Mouse (Mus musculus) kidney, embryonic 15.5 days (tissue): ENCODE data around the gene Pik3r5. TPM values are rescaled to one million over a fixed set of nuclear protein-coding genes. Genes with fewer than 3 reads are reported as not detected.

Experiments used
- ATAC-seq: fragments of 200-750 bp; cut with Nextera tagmentation; replicated peaks from 2 replicates; pipeline ENCODE4 v1.8.0; 2017; ENCODE audit warnings: moderate TSS enrichment; ENCODE audit not compliant: low FRiP score
- H3K27ac ChIP-seq: fragments of 300-500 bp; sonication (generic); 2 replicates; pipeline ENCODE4 v1.5.1; 2015; ENCODE audit warnings: mild to moderate bottlenecking, inconsistent platforms
- H3K27me3 ChIP-seq: fragments of 300-500 bp; sonication (generic); 2 replicates; pipeline ENCODE4 v1.6.1; 2015; ENCODE audit warnings: inconsistent platforms
- H3K36me3 ChIP-seq: fragments of 300-500 bp; sonication (generic); 2 replicates; pipeline ENCODE4 v1.6.1; 2015; ENCODE audit warnings: inconsistent platforms
- H3K4me1 ChIP-seq: fragments of 300-500 bp; sonication (generic); 2 replicates; pipeline ENCODE4 v1.6.1; 2015; ENCODE audit warnings: inconsistent platforms
- H3K4me2 ChIP-seq: fragments of 300-500 bp; sonication (generic); 2 replicates; pipeline ENCODE4 v1.6.1; 2015; ENCODE audit warnings: moderate library complexity, mild to moderate bottlenecking, inconsistent platforms
- H3K4me3 ChIP-seq: fragments of 300-500 bp; sonication (generic); replicated peaks from 2 replicates; pipeline ENCODE4 v1.5.1; 2015; ENCODE audit warnings: mild to moderate bottlenecking, inconsistent platforms
- H3K9ac ChIP-seq: fragments of 300-500 bp; sonication (generic); 2 replicates; pipeline ENCODE4 v1.6.1; 2015; ENCODE audit warnings: mild to moderate bottlenecking, inconsistent platforms
- H3K9me3 ChIP-seq: fragments of 300-500 bp; sonication (generic); replicated peaks from 2 replicates; pipeline ENCODE4 v1.6.1; 2016; ENCODE audit warnings: inconsistent platforms
- WGBS: fragments of 180-500 bp; shearing (Covaris S2); methylation state at CpG from one replicate; pipeline ENCODE4 v1.1.7; 2015; ENCODE audit warnings: mixed read lengths; 5-methylcytosine and 5-hydroxymethylcytosine counted together
- polyA plus RNA-seq: library from polyadenylated mRNA; unstranded; fragments of >200 nt; fragmentation: Nextera tagmentation; extraction: Ambion mirVana; gene quantifications from 2 replicates; pipeline ENCODE4 v1.2.1, GENCODE M21; 2015

Pik3r5 gene
- polyA plus RNA-seq, 1 experiment from 2014 or later, result 0.68 TPM

DNA sequence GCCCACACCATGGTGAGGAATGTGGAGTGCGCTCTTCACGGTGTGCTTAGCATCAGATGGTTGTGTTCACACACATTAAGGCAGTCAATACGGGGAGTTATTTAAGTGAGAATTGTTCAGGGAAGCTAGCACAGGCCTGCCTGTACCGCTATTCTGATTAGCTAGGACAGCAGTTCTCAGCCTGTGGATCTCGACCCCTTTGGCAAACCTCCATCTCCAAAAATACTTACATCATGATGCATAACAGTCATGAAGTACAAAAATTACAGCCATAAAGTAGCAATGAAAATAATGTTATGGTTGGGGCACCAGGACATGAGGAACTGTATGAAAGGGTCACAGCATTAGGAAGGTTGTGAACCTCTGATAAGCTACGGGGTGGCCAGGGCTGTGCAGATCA, 45.7 kb downstream of the Pik3r5 start:
- no peaks in the 10 kb centered on the region for H3K36me3 ChIP-seq
- no peaks in the 10 kb centered on the region for H3K27me3 ChIP-seq
- WGBS, result 84% methylated on average over 6 of the region's 6 CpGs
- no peaks in the 10 kb centered on the region for H3K9me3 ChIP-seq
- H3K9ac ChIP-seq, result no peak overlapping the region
- no peak for ATAC-seq
- H3K4me1 ChIP-seq, result no peaks in the 10 kb centered on the region
- no peak overlapping the region for H3K4me2 ChIP-seq
- H3K4me3 ChIP-seq, result no peak overlapping the region
- no peak overlapping the region for H3K27ac ChIP-seq

DNA sequence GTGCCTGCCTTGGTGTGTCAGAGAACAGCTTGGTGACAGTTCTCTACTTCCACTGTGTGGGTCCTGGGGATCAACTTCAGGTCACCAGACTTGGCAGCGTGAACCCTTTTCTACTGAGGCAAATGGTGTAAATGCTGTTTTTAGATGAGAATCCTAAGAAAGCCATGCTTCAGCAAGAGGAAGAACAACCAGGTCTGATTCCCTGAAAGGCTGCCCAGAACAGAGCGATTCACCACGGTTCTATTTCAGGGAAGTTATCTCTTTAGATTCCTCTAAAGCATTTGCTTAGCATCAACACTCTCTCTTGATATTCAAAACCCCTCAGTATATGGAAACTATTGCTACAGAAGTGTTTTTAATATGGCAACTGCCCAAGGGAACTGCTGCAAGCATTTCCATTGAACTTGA, 46.7 kb downstream of the Pik3r5 start:
- H3K9me3 ChIP-seq, result no peaks in the 10 kb centered on the region
- no peaks in the 10 kb centered on the region for H3K36me3 ChIP-seq
- H3K4me1 ChIP-seq, result no peaks in the 10 kb centered on the region
- H3K27me3 ChIP-seq, result no peaks in the 10 kb centered on the region
- H3K4me3 ChIP-seq, result no peak overlapping the region
- no peak overlapping the region for H3K9ac ChIP-seq
- ATAC-seq, result no peak
- H3K4me2 ChIP-seq, result no peak overlapping the region
- WGBS, result 81% methylated on average over 3 of the region's 3 CpGs
- H3K27ac ChIP-seq, result no peak overlapping the region

DNA sequence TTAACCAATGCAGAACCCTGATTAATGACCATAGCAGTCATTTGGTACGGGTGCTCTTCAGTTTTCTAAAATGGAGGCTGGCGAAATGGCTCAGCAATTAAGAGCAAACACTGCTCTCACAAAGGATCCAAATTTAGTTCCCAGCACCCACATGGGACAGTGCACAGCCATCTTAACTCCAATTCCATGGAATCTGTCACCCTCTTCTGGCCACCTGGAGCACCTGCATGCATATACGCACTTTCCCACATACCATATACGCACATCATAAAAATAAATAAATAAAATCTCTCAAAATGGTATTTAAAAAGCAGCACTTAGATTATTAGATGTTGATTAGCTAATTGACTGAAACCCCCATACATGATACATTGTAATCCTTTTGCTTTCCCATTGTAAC, 48.7 kb downstream of the Pik3r5 start:
- H3K9ac ChIP-seq, result no peak overlapping the region
- H3K4me2 ChIP-seq, result no peak overlapping the region
- no peak overlapping the region for H3K27ac ChIP-seq
- H3K4me3 ChIP-seq, result no peak overlapping the region
- no peaks in the 10 kb centered on the region for H3K4me1 ChIP-seq
- H3K27me3 ChIP-seq, result no peaks in the 10 kb centered on the region
- no peaks in the 10 kb centered on the region for H3K9me3 ChIP-seq
- H3K36me3 ChIP-seq, result no peaks in the 10 kb centered on the region
- no peak for ATAC-seq
- WGBS, result 90% methylated on average over 4 of the region's 4 CpGs

DNA sequence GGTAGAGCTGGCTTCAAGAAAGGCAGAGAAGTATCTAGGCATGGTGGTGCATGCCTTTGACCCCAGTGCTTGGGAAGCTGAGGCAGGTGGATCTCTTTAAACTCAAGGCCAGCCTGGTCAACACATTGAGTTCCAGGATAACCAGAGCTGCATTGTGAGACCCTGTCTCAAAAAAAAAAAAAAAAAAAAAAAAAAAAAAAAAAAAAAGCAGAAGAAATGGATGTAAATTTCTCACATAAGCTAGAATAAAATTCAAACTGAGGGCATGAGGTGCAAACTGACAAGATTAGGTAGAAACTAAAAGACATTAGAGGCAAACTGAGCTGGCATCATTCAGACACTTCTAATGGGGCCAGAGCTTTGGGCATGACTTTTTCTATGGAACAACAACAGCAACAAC, 50.1 kb downstream of the Pik3r5 start:
- Histone ChIP-seq H3K9me3 (no peaks in the 10 kb centered on the region), H3K9ac (no peak overlapping the region), H3K27me3 (no peaks in the 10 kb centered on the region), H3K4me3 (no peak overlapping the region), H3K4me1 (no peaks in the 10 kb centered on the region), H3K27ac (no peak overlapping the region), H3K4me2 (no peak overlapping the region), H3K36me3 (no peaks in the 10 kb centered on the region)
- no peak for ATAC-seq

DNA sequence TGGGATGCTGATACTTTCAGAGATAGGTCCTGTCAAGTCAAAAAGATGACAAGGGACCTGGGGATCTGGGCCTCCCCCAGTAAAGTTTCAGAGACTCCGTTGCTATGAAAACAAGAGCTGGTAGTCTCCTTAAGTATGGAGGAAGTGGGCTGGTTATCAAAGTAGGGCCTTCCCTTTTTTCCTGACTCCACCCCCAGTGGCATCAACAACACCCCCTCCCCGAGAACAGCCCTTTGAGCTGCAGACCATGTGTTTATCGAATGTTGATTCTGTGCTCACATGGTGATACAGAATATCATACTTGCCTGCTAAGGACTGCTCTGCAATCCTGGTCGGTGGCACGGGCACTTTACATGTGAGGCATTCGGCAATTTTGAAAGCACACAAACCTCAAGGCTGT, 51.3 kb downstream of the Pik3r5 start:
- Histone ChIP-seq H3K27me3 (no peaks in the 10 kb centered on the region), H3K27ac (no peak overlapping the region), H3K4me2 (no peak overlapping the region), H3K9ac (no peak overlapping the region), H3K9me3 (no peaks in the 10 kb centered on the region), H3K4me3 (no peak overlapping the region), H3K4me1 (no peaks in the 10 kb centered on the region), H3K36me3 (no peaks in the 10 kb centered on the region)
- WGBS, result 67% methylated on average over 6 of the region's 6 CpGs
- no peak for ATAC-seq

DNA sequence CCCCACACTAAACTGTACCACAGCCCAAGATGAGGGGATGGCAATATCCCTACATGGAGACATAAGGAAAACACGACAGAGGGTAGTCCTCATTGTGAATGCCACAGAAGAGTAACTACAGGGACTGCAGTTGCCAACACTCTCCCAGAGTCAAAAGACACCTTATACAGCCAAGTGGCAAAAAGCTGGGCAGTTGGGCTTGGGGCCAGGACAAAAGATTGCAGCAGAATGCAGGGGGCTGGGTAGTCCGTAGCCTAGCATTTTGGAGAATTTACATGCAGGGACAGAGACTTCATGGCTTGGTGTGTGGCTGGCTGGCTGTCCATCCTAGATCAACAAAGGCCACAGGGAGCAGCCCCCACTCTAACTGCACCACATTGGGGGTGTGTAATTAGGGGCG, 52.5 kb downstream of the Pik3r5 start:
- ATAC-seq, result no peak
- Histone ChIP-seq H3K9me3 (no peaks in the 10 kb centered on the region), H3K4me1 (no peaks in the 10 kb centered on the region), H3K4me3 (no peak overlapping the region), H3K36me3 (no peaks in the 10 kb centered on the region), H3K27me3 (no peaks in the 10 kb centered on the region), H3K4me2 (no peak overlapping the region), H3K9ac (no peak overlapping the region), H3K27ac (no peak overlapping the region)
- WGBS, result 81% methylated on average over 3 of the region's 3 CpGs

DNA sequence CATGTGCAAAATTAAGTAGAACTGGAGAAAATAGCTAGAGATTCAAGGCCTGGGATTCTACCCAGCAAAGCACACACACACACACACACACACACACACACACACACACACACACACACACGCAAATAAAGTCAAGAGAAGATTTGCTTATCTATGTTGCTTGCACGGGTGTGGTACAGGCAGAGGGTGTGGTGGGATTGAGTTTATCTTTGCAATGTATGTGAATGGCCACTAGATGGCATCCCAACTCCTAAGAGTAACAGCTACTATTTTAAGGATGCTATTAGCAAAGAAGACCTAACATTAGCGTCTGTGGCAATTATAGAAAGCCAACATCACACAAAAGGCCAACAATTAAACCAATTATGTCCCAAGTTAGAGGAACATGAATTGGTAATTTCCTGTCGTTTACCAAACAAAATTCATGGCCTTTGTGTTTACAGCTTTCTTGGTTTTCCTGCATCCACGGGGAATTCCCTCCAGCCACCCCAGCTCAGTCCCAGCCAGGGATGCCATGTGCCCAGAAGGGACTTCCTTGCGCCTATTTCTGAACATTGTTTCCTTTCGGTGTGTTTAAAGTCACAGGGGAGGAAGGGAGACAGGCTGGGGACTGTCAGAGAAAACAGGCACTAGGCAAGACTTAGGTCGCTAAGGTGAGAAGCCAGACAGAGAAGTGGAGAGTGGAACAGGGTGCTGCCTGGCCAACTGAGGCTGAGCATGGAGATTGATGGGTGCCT, 53.5 kb downstream of the Pik3r5 start:
- H3K4me1 ChIP-seq, result no peaks in the 10 kb centered on the region
- no peaks in the 10 kb centered on the region for H3K36me3 ChIP-seq
- no peaks in the 10 kb centered on the region for H3K27me3 ChIP-seq
- no peak for ATAC-seq
- H3K4me3 ChIP-seq, result no peak overlapping the region
- WGBS, result 32% methylated on average over 8 of the region's 8 CpGs
- H3K4me2 ChIP-seq, result no peak overlapping the region
- H3K9ac ChIP-seq, result no peak overlapping the region
- H3K9me3 ChIP-seq, result no peaks in the 10 kb centered on the region
- H3K27ac ChIP-seq, result no peak overlapping the region

DNA sequence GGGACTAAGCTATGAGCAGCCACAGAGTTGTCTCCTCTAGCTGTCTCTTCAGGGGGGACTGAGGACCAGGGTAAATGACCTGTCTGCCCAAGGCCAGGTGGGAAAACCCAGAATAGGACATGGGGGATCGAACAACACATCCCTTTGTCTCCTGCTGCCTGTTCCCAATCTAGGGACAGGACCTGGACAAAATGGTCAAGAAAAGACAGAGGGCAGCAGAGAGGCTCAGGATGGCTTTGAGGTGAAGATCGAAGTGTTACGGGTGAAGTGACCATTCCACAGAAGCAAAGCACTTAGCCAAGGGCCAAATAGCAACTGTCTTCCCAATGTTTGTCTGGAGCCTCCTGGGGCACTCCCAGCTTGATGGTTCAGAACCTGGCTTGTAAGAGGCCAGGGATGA, 54.2 kb downstream of the Pik3r5 start:
- ATAC-seq, result no peak
- Histone ChIP-seq H3K4me3 (no peak overlapping the region), H3K9me3 (no peaks in the 10 kb centered on the region), H3K36me3 (no peaks in the 10 kb centered on the region), H3K27ac (no peak overlapping the region), H3K9ac (no peak overlapping the region), H3K27me3 (no peaks in the 10 kb centered on the region), H3K4me1 (no peaks in the 10 kb centered on the region), H3K4me2 (no peak overlapping the region)
- WGBS, result 89% methylated on average over 3 of the region's 3 CpGs

DNA sequence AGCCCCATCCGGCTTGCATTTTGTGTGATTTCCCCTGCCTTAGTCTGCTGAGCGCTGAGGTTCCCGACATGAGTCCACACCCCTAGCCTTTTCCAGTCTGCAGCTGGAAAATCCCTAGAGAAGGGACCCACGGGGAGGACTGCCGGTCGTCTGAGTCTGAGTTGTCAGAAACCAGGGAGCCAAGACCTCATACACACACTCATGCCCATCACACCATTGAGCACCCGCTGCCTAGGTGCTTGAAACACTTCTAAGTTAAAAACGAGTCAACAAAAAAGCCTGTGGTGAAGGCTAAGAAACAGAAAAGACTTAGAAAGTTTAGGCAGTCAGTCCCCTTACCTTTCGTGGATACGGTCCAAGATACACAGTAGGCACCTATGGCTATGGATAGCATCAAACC, 55.8 kb downstream of the Pik3r5 start:
- Histone ChIP-seq H3K27ac (no peak overlapping the region), H3K9me3 (no peaks in the 10 kb centered on the region), H3K36me3 (no peaks in the 10 kb centered on the region), H3K4me1 (no peaks in the 10 kb centered on the region), H3K4me2 (no peak overlapping the region), H3K9ac (no peak overlapping the region), H3K27me3 (no peaks in the 10 kb centered on the region), H3K4me3 (no peak overlapping the region)
- WGBS, result 84% methylated on average over 10 of the region's 10 CpGs
- ATAC-seq, result no peak

DNA sequence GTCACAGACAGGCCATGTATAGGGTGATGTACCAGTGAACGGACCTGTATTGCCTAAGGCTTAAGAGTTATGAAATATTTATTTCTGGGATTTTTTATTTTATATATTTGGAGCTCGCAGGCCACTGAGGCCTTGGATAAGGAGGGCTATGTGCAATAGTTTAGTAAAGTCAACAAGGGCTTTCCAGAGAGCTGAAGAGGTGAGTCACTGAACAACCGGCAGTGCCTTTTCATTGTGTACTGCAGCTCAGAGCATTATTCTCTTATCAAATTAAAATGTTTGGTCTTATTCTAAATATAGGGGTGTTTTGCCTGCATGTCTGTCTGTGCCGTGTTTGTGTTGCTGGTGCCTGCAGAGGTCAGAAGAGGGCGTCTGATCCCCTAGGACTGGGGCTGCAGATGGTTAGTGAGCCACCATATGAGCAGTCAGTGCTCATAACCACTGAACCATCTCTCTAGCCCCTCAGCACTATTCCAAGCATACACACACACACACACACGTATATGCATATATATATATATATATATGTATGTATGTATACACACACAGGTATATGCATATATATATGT, 56.4 kb downstream of the Pik3r5 start:
- Histone ChIP-seq H3K9me3 (no peaks in the 10 kb centered on the region), H3K9ac (no peak overlapping the region), H3K27me3 (no peaks in the 10 kb centered on the region), H3K4me3 (no peak overlapping the region), H3K4me2 (no peak overlapping the region), H3K4me1 (no peaks in the 10 kb centered on the region), H3K36me3 (no peaks in the 10 kb centered on the region), H3K27ac (no peak overlapping the region)
- no peak for ATAC-seq
- WGBS, result 81% methylated on average over 6 of the region's 6 CpGs

DNA sequence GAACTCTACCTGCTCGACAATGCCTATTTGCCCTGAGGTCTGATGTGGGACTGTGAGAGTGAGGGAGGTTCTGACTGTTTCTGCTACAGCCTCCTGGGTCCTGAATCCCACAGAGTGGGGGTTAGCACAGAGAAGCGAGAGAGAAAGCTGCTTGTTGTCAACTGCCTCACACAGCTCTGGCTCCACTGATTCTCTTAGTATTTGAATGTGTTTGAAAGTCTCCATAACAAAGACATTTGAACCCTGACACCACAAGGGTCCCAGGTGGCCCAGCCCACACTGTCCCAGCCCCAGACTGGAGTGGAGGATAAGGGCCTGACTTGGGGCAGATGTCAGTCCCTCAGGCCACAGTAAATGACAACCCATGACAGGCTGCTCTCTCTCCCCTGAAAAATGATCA, 57.3 kb downstream of the Pik3r5 start:
- no peaks in the 10 kb centered on the region for H3K36me3 ChIP-seq
- H3K4me2 ChIP-seq, result no peak overlapping the region
- H3K9me3 ChIP-seq, result no peaks in the 10 kb centered on the region
- no peaks in the 10 kb centered on the region for H3K4me1 ChIP-seq
- no peak overlapping the region for H3K4me3 ChIP-seq
- no peak overlapping the region for H3K9ac ChIP-seq
- H3K27me3 ChIP-seq, result no peaks in the 10 kb centered on the region
- H3K27ac ChIP-seq, result no peak overlapping the region
- WGBS, result 48% methylated on average over 2 of the region's 2 CpGs
- no peak for ATAC-seq

DNA sequence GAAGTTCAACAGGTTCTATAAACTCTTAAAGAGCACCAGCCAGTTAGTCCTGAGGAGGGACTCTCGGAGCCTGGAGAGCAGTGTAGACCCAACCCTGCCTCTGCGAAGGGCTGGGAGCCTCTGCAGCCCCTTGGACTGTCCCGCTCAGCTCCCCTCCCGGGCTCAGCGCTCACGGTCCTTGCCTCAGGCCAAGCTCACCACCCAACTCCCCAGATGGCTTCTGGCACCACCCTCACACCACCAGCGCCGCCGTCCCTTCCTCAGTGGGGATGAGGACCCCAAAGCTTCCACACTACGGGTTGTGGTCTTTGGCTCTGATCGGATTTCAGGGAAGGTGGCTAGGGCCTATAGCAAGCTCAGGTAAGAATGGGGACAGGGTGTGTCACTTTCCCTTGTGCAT, 60.7 kb downstream of the Pik3r5 start:
- no peak for ATAC-seq
- WGBS, result 86% methylated on average over 11 of the region's 11 CpGs
- no peak overlapping the region for H3K27ac ChIP-seq

DNA sequence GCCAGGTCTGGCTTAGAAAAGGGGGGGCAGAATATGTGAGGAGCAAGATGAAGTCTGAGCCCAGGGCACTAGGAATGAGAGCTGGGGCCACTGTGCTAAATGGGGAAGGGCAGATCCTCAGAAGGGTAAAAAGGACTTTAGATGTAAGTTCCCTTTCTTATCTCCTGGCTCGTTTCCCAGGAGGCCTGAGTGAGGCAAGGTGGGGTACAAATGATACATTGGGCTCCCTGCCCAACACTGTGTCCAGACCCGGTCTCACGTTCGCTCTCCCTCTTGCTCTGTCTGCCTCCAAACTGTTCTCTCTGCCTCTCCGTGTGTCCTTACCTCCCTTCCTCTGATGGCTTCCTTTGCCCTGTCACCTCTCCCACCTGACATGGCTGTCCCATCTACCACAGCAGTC, 61.8 kb downstream of the Pik3r5 start:
- H3K27ac ChIP-seq, result no peak overlapping the region
- H3K9ac ChIP-seq, result no peak overlapping the region
- H3K4me2 ChIP-seq, result no peak overlapping the region
- no peak for ATAC-seq
- no peaks in the 10 kb centered on the region for H3K27me3 ChIP-seq
- H3K9me3 ChIP-seq, result no peaks in the 10 kb centered on the region
- H3K4me3 ChIP-seq, result no peak overlapping the region
- WGBS, result 76% methylated on average over 5 of the region's 5 CpGs
- no peaks in the 10 kb centered on the region for H3K4me1 ChIP-seq
- no peaks in the 10 kb centered on the region for H3K36me3 ChIP-seq

More for the DNA sequence above, 60.7 kb downstream of the Pik3r5 start:
- Histone ChIP-seq H3K4me1 (no peaks in the 10 kb centered on the region), H3K27me3 (no peaks in the 10 kb centered on the region), H3K36me3 (no peaks in the 10 kb centered on the region), H3K9me3 (no peaks in the 10 kb centered on the region), H3K4me2 (no peak overlapping the region), H3K4me3 (no peak overlapping the region), H3K9ac (no peak overlapping the region)
